Mouse (Mus musculus): ENCODE data around the gene Cpped1. TPM values are rescaled to one million over a fixed set of nuclear protein-coding genes. Genes with fewer than 3 reads are reported as not detected.

Gene Cpped1
- polyA plus RNA-seq, 1 experiment from 2014 or later: 18.5 TPM

- no peaks in the 10 kb centered on the region for H3K9me3 ChIP-seq (ENCODE audit: control insufficient read depth, low read length)
- H3K27ac ChIP-seq (ENCODE audit: low read depth, low read length): no peak overlapping the region
- H3K36me3 ChIP-seq (ENCODE audit: control insufficient read depth, insufficient read depth, low read length): no peaks in the 10 kb centered on the region
- DNase-seq (ENCODE audit: low spot score) (no peak), ATAC-seq (ENCODE audit: insufficient read depth, low FRiP score, low TSS enrichment) (no peak)
- no peak overlapping the region for H3K9ac ChIP-seq (ENCODE audit: low read length)
- 94% methylated on average over 6 of the region's 6 CpGs for WGBS
- no peak overlapping the region for H3K4me3 ChIP-seq (ENCODE audit: low read depth, low read length)
- H3K27me3 ChIP-seq (ENCODE audit: control insufficient read depth, insufficient read depth, low read length): no peaks in the 10 kb centered on the region
- H3K4me1 ChIP-seq (ENCODE audit: control insufficient read depth, insufficient read depth, low read length): no peaks in the 10 kb centered on the region
- H3K4me2 ChIP-seq (ENCODE audit: low read depth): no peak overlapping the region
Observed at GRCm38 (mm10) chr16:11900341-11900740, 8.9 kb downstream of the Cpped1 start.

- H3K9me3 ChIP-seq (ENCODE audit: control insufficient read depth, low read length): no peaks in the 10 kb centered on the region
- ATAC-seq (ENCODE audit: insufficient read depth, low FRiP score, low TSS enrichment): no peak
- WGBS: 86% methylated on average over 5 of the region's 5 CpGs
Observed at GRCm38 (mm10) chr16:11896411-11896810, 12.8 kb downstream of the Cpped1 start.

GRCm38 (mm10) chr16:11894877-11895276 is 14.4 kb downstream of the Cpped1 start:
- Histone ChIP-seq H3K4me2 (ENCODE audit: low read depth) (no peak overlapping the region), H3K36me3 (ENCODE audit: control insufficient read depth, insufficient read depth, low read length) (no peaks in the 10 kb centered on the region), H3K4me1 (ENCODE audit: control insufficient read depth, insufficient read depth, low read length) (no peaks in the 10 kb centered on the region), H3K4me3 (ENCODE audit: low read depth, low read length) (no peak overlapping the region), H3K27ac (ENCODE audit: low read depth, low read length) (no peak overlapping the region), H3K9me3 (ENCODE audit: control insufficient read depth, low read length) (no peaks in the 10 kb centered on the region), H3K27me3 (ENCODE audit: control insufficient read depth, insufficient read depth, low read length) (no peaks in the 10 kb centered on the region), H3K9ac (ENCODE audit: low read length) (no peak overlapping the region)
- ATAC-seq (ENCODE audit: insufficient read depth, low FRiP score, low TSS enrichment) (no peak), DNase-seq (ENCODE audit: low spot score) (no peak)
- WGBS: 90% methylated on average over 3 of the region's 3 CpGs

More at GRCm38 (mm10) chr16:11896411-11896810, 12.8 kb downstream of the Cpped1 start:
- Histone ChIP-seq H3K27me3 (ENCODE audit: control insufficient read depth, insufficient read depth, low read length) (no peaks in the 10 kb centered on the region), H3K27ac (ENCODE audit: low read depth, low read length) (no peak overlapping the region), H3K9ac (ENCODE audit: low read length) (no peak overlapping the region), H3K4me2 (ENCODE audit: low read depth) (no peak overlapping the region), H3K36me3 (ENCODE audit: control insufficient read depth, insufficient read depth, low read length) (no peaks in the 10 kb centered on the region), H3K4me1 (ENCODE audit: control insufficient read depth, insufficient read depth, low read length) (no peaks in the 10 kb centered on the region), H3K4me3 (ENCODE audit: low read depth, low read length) (no peak overlapping the region)
- DNase-seq (ENCODE audit: low spot score): no peak

- no peak overlapping the region for H3K4me3 ChIP-seq (ENCODE audit: low read depth, low read length)
- DNase-seq (ENCODE audit: low spot score): no peak
- no peak overlapping the region for H3K27ac ChIP-seq (ENCODE audit: low read depth, low read length)
- no peaks in the 10 kb centered on the region for H3K27me3 ChIP-seq (ENCODE audit: control insufficient read depth, insufficient read depth, low read length)
- no peaks in the 10 kb centered on the region for H3K9me3 ChIP-seq (ENCODE audit: control insufficient read depth, low read length)
- H3K9ac ChIP-seq (ENCODE audit: low read length): no peak overlapping the region
- 59% methylated on average over 3 of the region's 3 CpGs for WGBS
- H3K4me1 ChIP-seq (ENCODE audit: control insufficient read depth, insufficient read depth, low read length): no peaks in the 10 kb centered on the region
- H3K4me2 ChIP-seq (ENCODE audit: low read depth): no peak overlapping the region
- ATAC-seq (ENCODE audit: insufficient read depth, low FRiP score, low TSS enrichment): no peak
- no peaks in the 10 kb centered on the region for H3K36me3 ChIP-seq (ENCODE audit: control insufficient read depth, insufficient read depth, low read length)
Observed at GRCm38 (mm10) chr16:11890186-11890585, 19.1 kb downstream of the Cpped1 start.

- Histone ChIP-seq H3K27me3 (ENCODE audit: control insufficient read depth, insufficient read depth, low read length) (no peaks in the 10 kb centered on the region), H3K36me3 (ENCODE audit: control insufficient read depth, insufficient read depth, low read length) (no peaks in the 10 kb centered on the region), H3K27ac (ENCODE audit: low read depth, low read length) (no peak overlapping the region), H3K4me3 (ENCODE audit: low read depth, low read length) (no peak overlapping the region), H3K4me2 (ENCODE audit: low read depth) (no peak overlapping the region), H3K4me1 (ENCODE audit: control insufficient read depth, insufficient read depth, low read length) (no peaks in the 10 kb centered on the region), H3K9me3 (ENCODE audit: control insufficient read depth, low read length) (no peaks in the 10 kb centered on the region), H3K9ac (ENCODE audit: low read length) (no peak overlapping the region)
- WGBS: 67% methylated on average over 3 of the region's 3 CpGs
- ATAC-seq (ENCODE audit: insufficient read depth, low FRiP score, low TSS enrichment) (no peak), DNase-seq (ENCODE audit: low spot score) (no peak)
Observed at GRCm38 (mm10) chr16:11889741-11890140, 19.5 kb downstream of the Cpped1 start.

GRCm38 (mm10) chr16:11881795-11882194 is 27.4 kb downstream of the Cpped1 start:
- no peak overlapping the region for H3K9ac ChIP-seq (ENCODE audit: low read length)
- H3K27me3 ChIP-seq (ENCODE audit: control insufficient read depth, insufficient read depth, low read length): no peaks in the 10 kb centered on the region
- ATAC-seq (ENCODE audit: insufficient read depth, low FRiP score, low TSS enrichment) (no peak), DNase-seq (ENCODE audit: low spot score) (no peak)
- no peak overlapping the region for H3K27ac ChIP-seq (ENCODE audit: low read depth, low read length)
- H3K4me3 ChIP-seq (ENCODE audit: low read depth, low read length): no peak overlapping the region
- no peak overlapping the region for H3K4me2 ChIP-seq (ENCODE audit: low read depth)
- no peaks in the 10 kb centered on the region for H3K36me3 ChIP-seq (ENCODE audit: control insufficient read depth, insufficient read depth, low read length)
- WGBS: 82% methylated on average over 6 of the region's 6 CpGs
- no peaks in the 10 kb centered on the region for H3K4me1 ChIP-seq (ENCODE audit: control insufficient read depth, insufficient read depth, low read length)
- no peaks in the 10 kb centered on the region for H3K9me3 ChIP-seq (ENCODE audit: control insufficient read depth, low read length)

GRCm38 (mm10) chr16:11880461-11880860 is 28.8 kb downstream of the Cpped1 start:
- ATAC-seq (ENCODE audit: insufficient read depth, low FRiP score, low TSS enrichment): no peak
- WGBS: 95% methylated on average over 6 of the region's 6 CpGs
- Histone ChIP-seq H3K4me3 (ENCODE audit: low read depth, low read length) (no peak overlapping the region), H3K27me3 (ENCODE audit: control insufficient read depth, insufficient read depth, low read length) (no peaks in the 10 kb centered on the region), H3K27ac (ENCODE audit: low read depth, low read length) (no peak overlapping the region), H3K4me1 (ENCODE audit: control insufficient read depth, insufficient read depth, low read length) (no peaks in the 10 kb centered on the region), H3K9me3 (ENCODE audit: control insufficient read depth, low read length) (no peaks in the 10 kb centered on the region), H3K4me2 (ENCODE audit: low read depth) (no peak overlapping the region), H3K9ac (ENCODE audit: low read length) (no peak overlapping the region), H3K36me3 (ENCODE audit: control insufficient read depth, insufficient read depth, low read length) (no peaks in the 10 kb centered on the region)
- no peak for DNase-seq (ENCODE audit: low spot score)

- no peak overlapping the region for H3K4me3 ChIP-seq (ENCODE audit: low read depth, low read length)
- no peak overlapping the region for H3K27ac ChIP-seq (ENCODE audit: low read depth, low read length)
- H3K9ac ChIP-seq (ENCODE audit: low read length): no peak overlapping the region
- no peak overlapping the region for H3K4me2 ChIP-seq (ENCODE audit: low read depth)
- H3K9me3 ChIP-seq (ENCODE audit: control insufficient read depth, low read length): no peaks in the 10 kb centered on the region
- ATAC-seq (ENCODE audit: insufficient read depth, low FRiP score, low TSS enrichment) (no peak), DNase-seq (ENCODE audit: low spot score) (no peak)
- WGBS: 90% methylated on average over 6 of the region's 6 CpGs
- no peaks in the 10 kb centered on the region for H3K36me3 ChIP-seq (ENCODE audit: control insufficient read depth, insufficient read depth, low read length)
- H3K27me3 ChIP-seq (ENCODE audit: control insufficient read depth, insufficient read depth, low read length): no peaks in the 10 kb centered on the region
- H3K4me1 ChIP-seq (ENCODE audit: control insufficient read depth, insufficient read depth, low read length): no peaks in the 10 kb centered on the region
Observed at GRCm38 (mm10) chr16:11879196-11879595, 30.0 kb downstream of the Cpped1 start.

GRCm38 (mm10) chr16:11875227-11875626 is 34.0 kb downstream of the Cpped1 start:
- WGBS: 92% methylated on average over 5 of the region's 5 CpGs
- Histone ChIP-seq H3K9ac (ENCODE audit: low read length) (no peak overlapping the region), H3K27me3 (ENCODE audit: control insufficient read depth, insufficient read depth, low read length) (no peaks in the 10 kb centered on the region), H3K4me2 (ENCODE audit: low read depth) (no peak overlapping the region), H3K36me3 (ENCODE audit: control insufficient read depth, insufficient read depth, low read length) (no peaks in the 10 kb centered on the region), H3K9me3 (ENCODE audit: control insufficient read depth, low read length) (no peaks in the 10 kb centered on the region), H3K27ac (ENCODE audit: low read depth, low read length) (no peak overlapping the region), H3K4me3 (ENCODE audit: low read depth, low read length) (no peak overlapping the region), H3K4me1 (ENCODE audit: control insufficient read depth, insufficient read depth, low read length) (no peaks in the 10 kb centered on the region)
- DNase-seq (ENCODE audit: low spot score): no peak
- ATAC-seq (ENCODE audit: insufficient read depth, low FRiP score, low TSS enrichment): no peak
